Mouse (Mus musculus) bone marrow, adult 2 months (tissue): Measurements from ENCODE around the gene Rps28.

ENCODE experiments used
- CTCF ChIP-seq: fragments of 200-500 bp; IDR thresholded peaks from 2 replicates; pipeline ENCODE4 v1.5.1; 2011; ENCODE audit warnings: low read length, control low read depth; ENCODE audit not compliant: control insufficient read depth, insufficient read depth
- POLR2A ChIP-seq: fragments of 200-500 bp; IDR thresholded peaks from 2 replicates; pipeline ENCODE4 v1.6.1; 2011; ENCODE audit warnings: low read depth, mild to moderate bottlenecking, control low read depth, low read length, borderline replicate concordance; ENCODE audit not compliant: control insufficient read depth

DNA sequence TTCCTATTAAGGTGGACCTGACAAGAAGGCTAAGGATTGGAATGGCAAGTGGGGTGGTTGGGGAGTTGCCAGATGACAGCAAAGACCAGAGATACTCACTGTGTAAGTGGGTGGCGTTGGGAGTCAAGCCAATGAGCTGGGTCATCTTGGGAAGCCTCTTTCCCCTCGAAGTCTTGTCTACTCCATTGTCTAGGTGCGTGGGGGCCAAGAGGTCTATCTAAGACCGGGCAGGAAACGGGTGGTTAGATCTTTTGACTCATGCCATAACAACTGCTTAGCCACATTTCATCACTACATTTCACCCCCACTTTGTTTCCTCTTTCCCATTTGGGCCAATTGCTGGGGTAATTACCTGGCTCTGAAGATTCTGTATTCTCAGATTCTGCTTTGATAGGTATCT is 43.9 kb downstream of the Rps28 start:
- TF ChIP-seq POLR2A (no peak), CTCF (no peak)
